Comparison of ENCODE assay signal across 9 mouse cellular contexts in the genomic region with DNA sequence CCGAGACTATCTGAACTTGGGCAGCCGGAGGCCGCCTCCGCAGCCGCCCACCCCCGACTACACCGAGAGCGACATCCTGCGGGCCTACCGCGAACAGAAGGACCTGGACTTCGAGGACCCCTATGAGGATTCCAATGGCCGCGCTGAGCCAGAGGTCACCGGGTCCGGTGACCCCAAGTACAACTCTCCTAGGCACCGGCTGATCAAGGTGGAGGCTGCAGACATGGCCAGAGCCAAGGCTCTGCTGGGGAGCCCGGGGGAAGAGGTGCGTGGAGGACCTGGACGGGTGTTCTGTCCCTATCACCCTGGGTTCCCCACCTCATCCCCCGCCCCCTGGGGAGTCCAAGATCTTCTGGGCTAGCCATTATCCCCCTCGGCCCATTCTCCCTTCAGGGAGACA. TPM values are rescaled to one million over a fixed set of nuclear protein-coding genes. Genes with fewer than 3 reads are reported as not detected.
DNase-seq lines count a peak whose midpoint lies in the region; ATAC-seq and TF ChIP-seq lines count a peak whose summit lies in the region.
"Had no signal": no experiment of that assay in that cellular context is flagged by ENCODE, and none has a peak within 500 bp of the region (broad histone marks: within the 10 kb centered on the region; RNA-seq: fewer than 3 reads in every experiment).

No protein-coding gene starts in this region.

- no peak overlapping the region for H3K27ac ChIP-seq in liver, embryonic 12.5 days
- H3K27ac ChIP-seq in liver, postnatal 0 days (ENCODE audit: low read depth): no peak overlapping the region
- peak overlapping the region; percentile 96; the same call in 1 of the 2 replicates for H3K27ac ChIP-seq in hindbrain, embryonic 13.5 days
- H3K27ac ChIP-seq in neural tube, embryonic 13.5 days (replicated peaks): 0 out of 2 replicates have a peak overlapping the region, but pooled peaks have one; percentile 93

- peaks cover 20% of the 10 kb centered on the region for H3K4me1 ChIP-seq in liver, embryonic 12.5 days
- peaks cover 8% of the 10 kb centered on the region for H3K4me1 ChIP-seq in liver, postnatal 0 days (ENCODE audit: insufficient read depth)
- H3K4me1 ChIP-seq in hindbrain, embryonic 13.5 days (replicated peaks): peaks cover 67% of the 10 kb centered on the region
- peaks cover 67% of the 10 kb centered on the region for H3K4me1 ChIP-seq in neural tube, embryonic 13.5 days (replicated peaks)

- no peaks in the 10 kb centered on the region for H3K9me3 ChIP-seq in liver, embryonic 12.5 days (replicated peaks)
- H3K9me3 ChIP-seq in liver, postnatal 0 days (ENCODE audit: low read length): no peaks in the 10 kb centered on the region
- no peaks in the 10 kb centered on the region for H3K9me3 ChIP-seq in hindbrain, embryonic 13.5 days
- H3K9me3 ChIP-seq in neural tube, embryonic 13.5 days: no peaks in the 10 kb centered on the region

- no peak for TF ChIP-seq CTCF in liver, postnatal 0 days (IDR thresholded peaks at IDR 0.05; ENCODE audit: low read depth)

- peak overlapping the region; percentile 66 for H3K4me2 ChIP-seq in liver, embryonic 12.5 days
- no peak overlapping the region for H3K4me2 ChIP-seq in liver, postnatal 0 days (ENCODE audit: low read depth, low read length)
- H3K4me2 ChIP-seq in hindbrain, embryonic 13.5 days: peak overlapping the region; percentile 87
- H3K4me2 ChIP-seq in neural tube, embryonic 13.5 days: peak overlapping the region; percentile 88

- no peak overlapping the region for H3K9ac ChIP-seq in liver, embryonic 12.5 days
- no peak overlapping the region for H3K9ac ChIP-seq in liver, postnatal 0 days (replicated peaks)
- peak overlapping the region; percentile 91 for H3K9ac ChIP-seq in hindbrain, embryonic 13.5 days
- H3K9ac ChIP-seq in neural tube, embryonic 13.5 days: peak overlapping the region; percentile 96

- WGBS in liver, embryonic 12.5 days (ENCODE audit: insufficient replicate concordance): 25% methylated on average over 22 of the region's 22 CpGs
- 26% methylated on average over 22 of the region's 22 CpGs for WGBS in liver, postnatal 0 days (ENCODE audit: insufficient replicate concordance)
- 25% methylated on average over 21 of the region's 22 CpGs for WGBS in hindbrain, embryonic 13.5 days
- WGBS in neural tube, embryonic 13.5 days: 24% methylated on average over 22 of the region's 22 CpGs

- no peak for ATAC-seq in liver, embryonic 12.5 days
- no peak for ATAC-seq in liver, postnatal 0 days
- ATAC-seq in hindbrain, embryonic 13.5 days (ENCODE audit: low FRiP score): no peak
- ATAC-seq in neural tube, embryonic 13.5 days (ENCODE audit: low read depth): no peak
- ATAC-seq in inflammation-experienced regulatory T-cells, adult 6 months: no peak

- H3K36me3 ChIP-seq in liver, embryonic 12.5 days: peaks cover 20% of the 10 kb centered on the region
- peaks cover 9% of the 10 kb centered on the region for H3K36me3 ChIP-seq in liver, postnatal 0 days (replicated peaks; ENCODE audit: insufficient read depth, low read length)
- peaks cover 51% of the 10 kb centered on the region for H3K36me3 ChIP-seq in hindbrain, embryonic 13.5 days
- peaks cover 48% of the 10 kb centered on the region for H3K36me3 ChIP-seq in neural tube, embryonic 13.5 days

- DNase-seq in cerebellum, postnatal 25 days: peak; percentile 22 to 43
- DNase-seq in cerebellum, adult 11 months: no peak
- DNase-seq in liver, postnatal 0 days: no peak
- no peak for DNase-seq in T-cell, adult 2 months (ENCODE audit: low spot score)

- peaks cover 78% of the 10 kb centered on the region for H3K27me3 ChIP-seq in liver, embryonic 12.5 days (replicated peaks)
- H3K27me3 ChIP-seq in liver, postnatal 0 days (ENCODE audit: insufficient read depth, low read length): peaks cover 29% of the 10 kb centered on the region
- no peaks in the 10 kb centered on the region for H3K27me3 ChIP-seq in hindbrain, embryonic 13.5 days
- H3K27me3 ChIP-seq in neural tube, embryonic 13.5 days: no peaks in the 10 kb centered on the region

- H3K4me3 ChIP-seq in liver, embryonic 12.5 days: no peak overlapping the region
- H3K4me3 ChIP-seq in liver, postnatal 0 days (ENCODE audit: low read depth, low read length): no peak overlapping the region
- peak overlapping the region; percentile 70 for H3K4me3 ChIP-seq in hindbrain, embryonic 13.5 days
- peak overlapping the region; percentile 69 for H3K4me3 ChIP-seq in neural tube, embryonic 13.5 days

- no peak for TF ChIP-seq EP300 in liver, postnatal 0 days (IDR thresholded peaks at IDR 0.05; ENCODE audit: low read depth)

RNA-seq across cellular contexts. Expression of gene Shd, which starts 1.2 kb away (rescaled TPM):
- 0.81 and 0.95 TPM in 2 replicates for polyA plus RNA-seq in liver, embryonic 12.5 days (2016; fragmentation: Nextera tagmentation; extraction: Ambion mirVana)
- 0.26 and 0.34 TPM in 2 replicates for polyA plus RNA-seq in liver, postnatal 0 days (2015; fragmentation: Nextera tagmentation; extraction: Ambion mirVana)
- polyA plus RNA-seq in hindbrain, embryonic 13.5 days (2015; fragmentation: Nextera tagmentation; extraction: Ambion mirVana): 170 and 182 TPM in 2 replicates
- 150 and 161 TPM in 2 replicates for polyA plus RNA-seq in neural tube, embryonic 13.5 days (2015; fragmentation: Nextera tagmentation; extraction: Ambion mirVana)
- polyA plus RNA-seq in inflammation-experienced regulatory T-cells, adult 6 months (2017; shearing (Covaris generic)): under 1 TPM in 1 of 3 experiments, not detected in 2; 0.40 TPM
- polyA plus RNA-seq: C2C12 had no signal

RNA-seq across cellular contexts. Expression of gene Yju2, which starts 12.6 kb away (rescaled TPM):
- polyA plus RNA-seq in liver, embryonic 12.5 days (2016; fragmentation: Nextera tagmentation; extraction: Ambion mirVana): 14.6 and 15.6 TPM in 2 replicates
- 6.3 and 7.1 TPM in 2 replicates for polyA plus RNA-seq in liver, postnatal 0 days (2015; fragmentation: Nextera tagmentation; extraction: Ambion mirVana)
- 23.2 and 25.2 TPM in 2 replicates for polyA plus RNA-seq in hindbrain, embryonic 13.5 days (2015; fragmentation: Nextera tagmentation; extraction: Ambion mirVana)
- 21.1 and 24.1 TPM in 2 replicates for polyA plus RNA-seq in neural tube, embryonic 13.5 days (2015; fragmentation: Nextera tagmentation; extraction: Ambion mirVana)
- polyA plus RNA-seq in inflammation-experienced regulatory T-cells, adult 6 months (2017; shearing (Covaris generic)): 10 to 100 TPM; 25.6 to 36.5 (median 33.0) TPM

RNA-seq across cellular contexts. Expression of gene Fsd1, which starts 14.9 kb away (rescaled TPM):
- 1.7 and 2.3 TPM in 2 replicates for polyA plus RNA-seq in liver, embryonic 12.5 days (2016; fragmentation: Nextera tagmentation; extraction: Ambion mirVana)
- not detected in 2 replicates for polyA plus RNA-seq in liver, postnatal 0 days (2015; fragmentation: Nextera tagmentation; extraction: Ambion mirVana)
- 159 and 172 TPM in 2 replicates for polyA plus RNA-seq in hindbrain, embryonic 13.5 days (2015; fragmentation: Nextera tagmentation; extraction: Ambion mirVana)
- polyA plus RNA-seq in neural tube, embryonic 13.5 days (2015; fragmentation: Nextera tagmentation; extraction: Ambion mirVana): 145 and 165 TPM in 2 replicates
- under 1 TPM in 1 of 3 experiments, not detected in 2; 0.98 TPM for polyA plus RNA-seq in inflammation-experienced regulatory T-cells, adult 6 months (2017; shearing (Covaris generic))

RNA-seq across cellular contexts. Expression of gene Ebi3, which starts 19.0 kb away (rescaled TPM):
- polyA plus RNA-seq in liver, embryonic 12.5 days (2016; fragmentation: Nextera tagmentation; extraction: Ambion mirVana): 4.5 and 5.4 TPM in 2 replicates
- 10.0 and 10.5 TPM in 2 replicates for polyA plus RNA-seq in liver, postnatal 0 days (2015; fragmentation: Nextera tagmentation; extraction: Ambion mirVana)
- polyA plus RNA-seq in hindbrain, embryonic 13.5 days (2015; fragmentation: Nextera tagmentation; extraction: Ambion mirVana): 5.0 and 6.8 TPM in 2 replicates
- polyA plus RNA-seq in neural tube, embryonic 13.5 days (2015; fragmentation: Nextera tagmentation; extraction: Ambion mirVana): 4.1 and 5.1 TPM in 2 replicates
- polyA plus RNA-seq in inflammation-experienced regulatory T-cells, adult 6 months (2017; shearing (Covaris generic)): 10 to 100 TPM; 50.3 to 70.8 (median 50.4) TPM
- polyA plus RNA-seq: C2C12 had no signal

RNA-seq across cellular contexts. Expression of gene Zfp119b, which starts 22.2 kb away (rescaled TPM):
- polyA plus RNA-seq in liver, embryonic 12.5 days (2016; fragmentation: Nextera tagmentation; extraction: Ambion mirVana): 1.8 and 2.5 TPM in 2 replicates
- polyA plus RNA-seq in liver, postnatal 0 days (2015; fragmentation: Nextera tagmentation; extraction: Ambion mirVana): 3.8 and 4.4 TPM in 2 replicates
- 8.2 and 8.7 TPM in 2 replicates for polyA plus RNA-seq in hindbrain, embryonic 13.5 days (2015; fragmentation: Nextera tagmentation; extraction: Ambion mirVana)
- polyA plus RNA-seq in neural tube, embryonic 13.5 days (2015; fragmentation: Nextera tagmentation; extraction: Ambion mirVana): 9.0 and 9.6 TPM in 2 replicates
- 10 to 100 TPM in 2 of 3 experiments, 1 to 10 TPM in 1; 8.1 to 20.3 (median 17.7) TPM for polyA plus RNA-seq in inflammation-experienced regulatory T-cells, adult 6 months (2017; shearing (Covaris generic))

Comparison
In these comparisons a context has a peak if more than half of its experiments do, and no peak if none do; other contexts are left out.
1. DNase-seq: peak in cerebellum, postnatal 25 days (2 of 2); none in cerebellum, adult 11 months (single experiment), liver, postnatal 0 days (single experiment) and T-cell, adult 2 months (single experiment).
2. H3K27ac ChIP-seq: peak in hindbrain, embryonic 13.5 days (single experiment) and neural tube, embryonic 13.5 days (single experiment); none in liver, embryonic 12.5 days (single experiment) and liver, postnatal 0 days (single experiment).
3. H3K4me3 ChIP-seq: peak in hindbrain, embryonic 13.5 days (single experiment) and neural tube, embryonic 13.5 days (single experiment); none in liver, embryonic 12.5 days (single experiment) and liver, postnatal 0 days (single experiment).
4. H3K9ac ChIP-seq: peak in hindbrain, embryonic 13.5 days (single experiment) and neural tube, embryonic 13.5 days (single experiment); none in liver, embryonic 12.5 days (single experiment) and liver, postnatal 0 days (single experiment).
5. RNA of gene Shd, which starts 1.2 kb away (polyA plus RNA-seq): 170 to 182 TPM in hindbrain, embryonic 13.5 days and 150 to 161 TPM in neural tube, embryonic 13.5 days; 0.81 to 0.95 TPM in liver, embryonic 12.5 days, 0.26 to 0.34 TPM in liver, postnatal 0 days and 0.40 TPM in inflammation-experienced regulatory T-cells, adult 6 months; every median in the first group is over 10 times any median in the second.
6. RNA of gene Fsd1, which starts 14.9 kb away (polyA plus RNA-seq): 145 to 165 TPM in neural tube, embryonic 13.5 days and 159 to 172 TPM in hindbrain, embryonic 13.5 days; 1.7 to 2.3 TPM in liver, embryonic 12.5 days, not detected in liver, postnatal 0 days and 0.98 TPM in inflammation-experienced regulatory T-cells, adult 6 months; every median in the first group is over 10 times any median in the second.